Mouse (Mus musculus): ENCODE results near the gene Gm13090. TPM values are rescaled to one million over a fixed set of nuclear protein-coding genes. Genes with fewer than 3 reads are reported as not detected.

Gene Gm13090
- polyA plus RNA-seq, 2 experiments: not detected

- H3K27me3 ChIP-seq (ENCODE audit: control insufficient read depth, insufficient read depth, low read length): peaks cover 13% of the 10 kb centered on the region
- 48% methylated on average over 10 of the region's 10 CpGs for WGBS
- no peak for DNase-seq (ENCODE audit: low spot score)
Measured at GRCm38 (mm10) chr4:151106468-151106867, 17.1 kb downstream of the Gm13090 start.

GRCm38 (mm10) chr4:151107131-151108001 is 18.0 kb downstream of the Gm13090 start:
- Histone ChIP-seq H3K36me3 (ENCODE audit: control insufficient read depth, insufficient read depth, low read length) (no peaks in the 10 kb centered on the region), H3K9ac (ENCODE audit: low read depth, low read length, severe bottlenecking) (peak overlapping the region; percentile 65), H3K4me3 (replicated peaks; ENCODE audit: low read length) (peak overlapping the region; percentile 68), H3K4me1 (ENCODE audit: control insufficient read depth, insufficient read depth, low read length) (no peaks in the 10 kb centered on the region), H3K4me2 (replicated peaks; ENCODE audit: low read depth, low read length, severe bottlenecking) (peak overlapping the region; percentile 100), H3K27me3 (ENCODE audit: control insufficient read depth, insufficient read depth, low read length) (peaks cover 13% of the 10 kb centered on the region), H3K9me3 (ENCODE audit: control insufficient read depth, low read length) (no peaks in the 10 kb centered on the region), H3K27ac (replicated peaks; ENCODE audit: low read depth, low read length) (no peak overlapping the region)
- no peak for TF ChIP-seq POLR2A (IDR thresholded peaks at IDR 0.05; ENCODE audit: borderline replicate concordance, extremely low read depth, insufficient read depth, insufficient read length)
- WGBS: 4% methylated on average over 45 of the region's 60 CpGs
- no peak for ATAC-seq (ENCODE audit: low FRiP score, low read depth)
- DNase-seq (ENCODE audit: low spot score): no peak

More at GRCm38 (mm10) chr4:151106468-151106867, 17.1 kb downstream of the Gm13090 start:
- no peak overlapping the region for H3K27ac ChIP-seq (replicated peaks; ENCODE audit: low read depth, low read length)
- H3K4me3 ChIP-seq (replicated peaks; ENCODE audit: low read length): no peak overlapping the region
- no peak for TF ChIP-seq POLR2A (IDR thresholded peaks at IDR 0.05; ENCODE audit: borderline replicate concordance, extremely low read depth, insufficient read depth, insufficient read length)
- H3K36me3 ChIP-seq (ENCODE audit: control insufficient read depth, insufficient read depth, low read length): no peaks in the 10 kb centered on the region
- no peaks in the 10 kb centered on the region for H3K9me3 ChIP-seq (ENCODE audit: control insufficient read depth, low read length)
- H3K4me1 ChIP-seq (ENCODE audit: control insufficient read depth, insufficient read depth, low read length): no peaks in the 10 kb centered on the region
- no peak for ATAC-seq (ENCODE audit: low FRiP score, low read depth)
- no peak overlapping the region for H3K9ac ChIP-seq (ENCODE audit: low read depth, low read length, severe bottlenecking)
- H3K4me2 ChIP-seq (replicated peaks; ENCODE audit: low read depth, low read length, severe bottlenecking): no peak overlapping the region; the same call in 1 of the 2 replicates

GRCm38 (mm10) chr4:151108028-151108771 is 18.8 kb downstream of the Gm13090 start:
- peak; percentile 89 for DNase-seq (ENCODE audit: low spot score)
- Histone ChIP-seq H3K27me3 (ENCODE audit: control insufficient read depth, insufficient read depth, low read length) (peaks cover 13% of the 10 kb centered on the region), H3K9ac (ENCODE audit: low read depth, low read length, severe bottlenecking) (peak overlapping the region; percentile 65), H3K4me1 (ENCODE audit: control insufficient read depth, insufficient read depth, low read length) (no peaks in the 10 kb centered on the region), H3K36me3 (ENCODE audit: control insufficient read depth, insufficient read depth, low read length) (no peaks in the 10 kb centered on the region), H3K27ac (replicated peaks; ENCODE audit: low read depth, low read length) (no peak overlapping the region), H3K4me2 (replicated peaks; ENCODE audit: low read depth, low read length, severe bottlenecking) (peak overlapping the region; percentile 100), H3K4me3 (replicated peaks; ENCODE audit: low read length) (peak overlapping the region; percentile 68), H3K9me3 (ENCODE audit: control insufficient read depth, low read length) (no peaks in the 10 kb centered on the region)
- WGBS: under 1% methylated on average over 70 of the region's 101 CpGs
- ATAC-seq (ENCODE audit: low FRiP score, low read depth): peak; percentile 99
- no peak for TF ChIP-seq POLR2A (IDR thresholded peaks at IDR 0.05; ENCODE audit: borderline replicate concordance, extremely low read depth, insufficient read depth, insufficient read length)

- H3K9me3 ChIP-seq (ENCODE audit: control insufficient read depth, low read length): no peaks in the 10 kb centered on the region
- DNase-seq (ENCODE audit: low spot score) (peak; percentile 35), ATAC-seq (ENCODE audit: low FRiP score, low read depth) (no peak; the same call in 1 of the 2 replicates)
- H3K4me2 ChIP-seq (replicated peaks; ENCODE audit: low read depth, low read length, severe bottlenecking): peak overlapping the region; percentile 100
- TF ChIP-seq POLR2A (IDR thresholded peaks at IDR 0.05; ENCODE audit: borderline replicate concordance, extremely low read depth, insufficient read depth, insufficient read length): no peak
- peaks cover 13% of the 10 kb centered on the region for H3K27me3 ChIP-seq (ENCODE audit: control insufficient read depth, insufficient read depth, low read length)
- no peaks in the 10 kb centered on the region for H3K36me3 ChIP-seq (ENCODE audit: control insufficient read depth, insufficient read depth, low read length)
- H3K4me3 ChIP-seq (replicated peaks; ENCODE audit: low read length): peak overlapping the region; percentile 68
- no peak overlapping the region for H3K27ac ChIP-seq (replicated peaks; ENCODE audit: low read depth, low read length)
- no peaks in the 10 kb centered on the region for H3K4me1 ChIP-seq (ENCODE audit: control insufficient read depth, insufficient read depth, low read length)
- H3K9ac ChIP-seq (ENCODE audit: low read depth, low read length, severe bottlenecking): peak overlapping the region; percentile 65
- under 1% methylated on average over 10 of the region's 20 CpGs for WGBS
Measured at GRCm38 (mm10) chr4:151108834-151109241, 19.5 kb downstream of the Gm13090 start.

- no peaks in the 10 kb centered on the region for H3K9me3 ChIP-seq (ENCODE audit: control insufficient read depth, low read length)
- ATAC-seq (ENCODE audit: low FRiP score, low read depth): no peak
Measured at GRCm38 (mm10) chr4:151111226-151111625, 21.9 kb downstream of the Gm13090 start.

More at GRCm38 (mm10) chr4:151111226-151111625, 21.9 kb downstream of the Gm13090 start:
- Histone ChIP-seq H3K9ac (ENCODE audit: low read depth, low read length, severe bottlenecking) (no peak overlapping the region), H3K36me3 (ENCODE audit: control insufficient read depth, insufficient read depth, low read length) (no peaks in the 10 kb centered on the region), H3K27me3 (ENCODE audit: control insufficient read depth, insufficient read depth, low read length) (peaks cover 13% of the 10 kb centered on the region), H3K4me3 (replicated peaks; ENCODE audit: low read length) (no peak overlapping the region), H3K4me2 (replicated peaks; ENCODE audit: low read depth, low read length, severe bottlenecking) (no peak overlapping the region), H3K27ac (replicated peaks; ENCODE audit: low read depth, low read length) (no peak overlapping the region), H3K4me1 (ENCODE audit: control insufficient read depth, insufficient read depth, low read length) (no peaks in the 10 kb centered on the region)
- WGBS: 66% methylated on average over 8 of the region's 8 CpGs
- no peak for TF ChIP-seq POLR2A (IDR thresholded peaks at IDR 0.05; ENCODE audit: borderline replicate concordance, extremely low read depth, insufficient read depth, insufficient read length)
- DNase-seq (ENCODE audit: low spot score): no peak
